Mouse (Mus musculus): ENCODE results near the gene Clcn2.

The Clcn2 gene

GRCm38 (mm10) chr16:20722736-20723135, 5.2 kb upstream of the Clcn2 start:
- DNase-seq (ENCODE audit: low read depth, low spot score): no peak

- no peak for DNase-seq (ENCODE audit: low read depth, low spot score)
Measured at GRCm38 (mm10) chr16:20721808-20722207, 4.3 kb upstream of the Clcn2 start.

GRCm38 (mm10) chr16:20717978-20718670, 578 bp upstream of the Clcn2 start:
- DNase-seq (ENCODE audit: low read depth, low spot score): no peak

- DNase-seq (ENCODE audit: low read depth, low spot score): no peak
Measured at GRCm38 (mm10) chr16:20716841-20717180, 735 bp downstream of the Clcn2 start.

DNA sequence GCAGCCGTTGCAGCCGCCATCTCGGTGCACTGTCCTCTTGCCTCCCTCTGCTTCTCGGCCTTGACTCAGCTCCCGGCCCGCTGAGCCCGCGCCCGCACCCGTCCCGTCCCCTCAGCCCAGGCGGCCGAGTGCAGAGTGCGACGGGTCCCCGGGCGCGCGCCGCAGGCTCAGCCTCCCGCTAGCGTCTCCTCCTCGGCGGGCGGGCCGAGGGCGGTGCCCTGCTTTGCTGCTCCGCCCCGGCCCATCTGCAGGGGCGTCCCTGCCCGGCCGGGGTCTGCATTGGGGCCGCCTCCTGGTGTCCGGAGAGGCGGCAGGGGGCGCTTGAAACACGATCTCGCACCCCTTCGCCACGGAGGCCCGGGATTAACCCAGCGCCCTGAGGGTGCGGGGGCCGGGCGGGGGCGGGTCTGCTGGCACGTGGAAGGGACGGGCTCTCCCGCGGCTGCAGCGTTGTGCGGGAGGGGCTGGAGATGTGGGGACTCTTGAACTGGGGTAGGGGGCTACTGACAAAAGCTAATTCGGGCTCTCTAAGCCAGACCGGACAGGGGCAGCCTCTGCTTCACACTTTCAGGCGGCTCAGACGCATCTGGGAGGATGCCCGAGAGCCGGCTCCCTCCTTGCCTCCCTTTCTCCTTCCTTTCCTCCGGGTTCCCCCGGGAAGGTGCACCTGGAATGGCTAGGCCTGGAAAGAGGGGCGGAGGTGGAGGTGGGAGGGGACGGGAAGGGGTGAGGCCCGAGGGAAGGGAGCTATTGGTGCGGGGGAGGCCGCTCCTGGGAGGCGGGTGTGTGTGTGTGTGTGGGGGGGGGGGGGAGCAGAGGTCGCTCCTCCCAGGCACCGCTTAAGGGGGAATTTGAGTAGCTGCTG, 1.3 kb downstream of the Clcn2 start:
- no peak for DNase-seq (ENCODE audit: low read depth, low spot score)

DNA sequence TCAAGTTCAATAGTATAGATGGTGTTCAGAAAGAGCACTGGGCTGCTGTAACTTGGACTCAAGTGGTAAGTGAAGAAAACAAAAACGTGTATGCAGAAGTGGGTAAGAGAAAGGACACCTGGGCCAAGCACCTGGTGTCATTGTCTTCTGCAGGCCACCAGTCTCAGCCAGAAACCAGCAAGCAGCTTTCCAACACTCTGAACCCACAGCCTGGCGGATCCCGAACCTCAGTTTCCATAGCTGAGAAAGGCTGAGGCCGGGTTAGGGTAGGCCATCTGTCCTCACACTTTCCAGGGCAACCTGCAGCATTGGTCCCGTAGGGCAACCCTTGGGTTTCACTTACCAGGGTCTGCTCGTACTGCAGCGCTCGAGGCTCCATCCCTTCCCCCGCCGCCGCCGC, 2.0 kb downstream of the Clcn2 start:
- no peak for DNase-seq (ENCODE audit: low read depth, low spot score)

DNA sequence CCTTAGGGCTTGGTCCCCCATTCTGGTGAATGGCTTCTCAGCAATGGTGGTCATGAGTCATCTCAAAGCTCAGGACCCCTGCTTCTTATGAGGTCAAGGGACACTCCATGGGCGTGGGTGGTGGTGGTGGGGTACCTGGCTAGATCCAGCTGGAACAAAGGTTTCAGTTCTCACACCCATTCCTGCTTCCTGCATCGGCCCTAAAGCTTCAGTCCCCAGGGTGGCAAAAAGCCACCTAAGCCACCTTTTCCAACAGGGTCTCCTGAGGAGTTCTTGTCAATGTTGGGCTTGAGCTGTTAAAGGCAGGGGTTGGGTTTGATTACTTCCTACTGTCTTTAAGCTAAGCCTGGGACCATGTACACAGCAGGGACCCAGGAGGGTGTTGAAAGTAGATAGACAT, 2.4 kb downstream of the Clcn2 start:
- no peak for DNase-seq (ENCODE audit: low read depth, low spot score)

GRCm38 (mm10) chr16:20714307-20715080, 3.1 kb downstream of the Clcn2 start:
- DNase-seq (ENCODE audit: low read depth, low spot score): no peak

DNA sequence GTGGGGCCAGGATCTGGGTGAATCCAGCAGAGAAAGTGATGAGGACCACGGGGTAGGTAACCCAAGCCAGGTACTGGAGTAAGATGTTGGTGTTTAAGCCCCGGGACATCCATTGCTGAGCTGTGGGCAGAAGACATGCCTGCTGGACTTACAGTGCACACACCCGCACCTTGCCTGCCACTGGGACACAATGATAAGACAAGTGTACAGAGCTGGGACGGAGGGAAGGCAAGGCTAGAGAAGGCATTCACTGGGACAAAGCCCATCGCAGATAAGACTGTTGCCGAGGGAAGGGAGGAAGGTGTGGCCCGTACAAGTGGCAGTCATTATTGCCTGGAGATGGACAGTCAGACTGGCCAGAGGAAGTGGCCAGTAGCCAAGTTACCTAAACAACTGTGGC, 4.7 kb downstream of the Clcn2 start:
- DNase-seq (ENCODE audit: low read depth, low spot score): no peak

- no peak for DNase-seq (ENCODE audit: low read depth, low spot score)
Measured at GRCm38 (mm10) chr16:20712190-20712589, 5.4 kb downstream of the Clcn2 start.

DNA sequence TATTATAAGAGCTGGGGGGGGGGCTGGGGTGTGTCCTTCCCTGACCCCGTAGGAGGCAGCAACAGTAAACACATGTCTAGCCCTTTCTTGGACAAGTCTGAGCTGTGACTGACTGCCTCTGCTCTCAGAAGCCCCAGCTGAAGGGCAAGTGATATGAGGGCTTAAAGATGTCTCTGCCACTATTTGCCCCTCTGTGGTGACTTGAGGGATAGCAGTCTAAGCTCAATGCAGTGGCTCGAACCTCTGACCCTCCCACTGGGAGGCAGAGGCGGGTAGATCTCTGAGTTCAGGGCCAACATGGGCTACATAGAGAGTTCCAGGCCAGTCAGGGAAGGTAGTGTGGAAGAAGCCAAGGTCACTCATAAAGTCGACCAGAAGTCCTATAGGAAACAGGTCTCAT, 6.7 kb downstream of the Clcn2 start:
- no peak for DNase-seq (ENCODE audit: low read depth, low spot score)

- DNase-seq (ENCODE audit: low read depth, low spot score): no peak
Measured at GRCm38 (mm10) chr16:20710370-20710769, 7.2 kb downstream of the Clcn2 start.

DNA sequence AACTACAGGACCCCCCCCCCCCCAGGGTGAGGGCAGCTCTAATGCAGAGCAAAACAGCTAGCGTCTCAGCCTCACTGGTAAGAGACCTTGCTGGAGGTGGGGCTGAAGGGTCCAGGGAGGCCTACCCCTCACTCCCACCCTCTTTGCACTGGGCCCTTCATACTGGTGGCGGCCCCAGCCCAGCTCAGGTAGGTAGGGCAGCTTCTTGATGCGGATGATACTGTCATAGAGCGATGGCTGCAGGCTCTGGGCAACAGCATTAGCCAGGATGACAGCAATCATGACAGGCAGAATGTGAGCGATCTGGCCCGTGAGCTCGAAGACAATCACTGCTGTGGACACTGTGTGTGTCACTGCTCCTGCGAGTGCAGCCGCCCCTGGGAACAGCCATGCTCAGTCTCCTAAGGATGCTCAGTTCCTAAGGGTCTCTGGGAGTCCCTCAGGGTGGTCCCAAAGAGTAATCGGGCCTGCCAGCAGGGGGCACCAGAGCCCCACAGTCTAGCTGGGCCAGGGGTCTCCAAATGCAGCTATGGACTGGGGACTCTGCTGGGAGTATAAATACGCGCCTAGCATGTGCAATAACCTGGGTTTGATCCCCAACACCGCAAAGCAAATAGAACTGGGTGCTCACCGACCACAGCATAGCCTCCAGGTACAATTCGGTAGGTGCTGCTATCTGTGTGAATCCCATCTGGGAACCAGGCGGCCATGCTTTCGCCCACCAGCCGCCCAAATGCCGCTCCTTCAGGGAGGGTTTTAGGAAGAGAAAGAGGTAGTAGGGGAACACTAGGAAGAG, 8.4 kb downstream of the Clcn2 start:
- no peak for DNase-seq (ENCODE audit: low read depth, low spot score)

- DNase-seq (ENCODE audit: low read depth, low spot score): no peak
Measured at GRCm38 (mm10) chr16:20708220-20708938, 9.2 kb downstream of the Clcn2 start.

GRCm38 (mm10) chr16:20706407-20707055, 11.0 kb downstream of the Clcn2 start:
- no peak for DNase-seq (ENCODE audit: low read depth, low spot score)

- DNase-seq (ENCODE audit: low read depth, low spot score): no peak
Measured at GRCm38 (mm10) chr16:20705786-20706185, 11.8 kb downstream of the Clcn2 start.

- DNase-seq (ENCODE audit: low read depth, low spot score): no peak
Measured at GRCm38 (mm10) chr16:20703699-20704400, 13.7 kb downstream of the Clcn2 start.

DNA sequence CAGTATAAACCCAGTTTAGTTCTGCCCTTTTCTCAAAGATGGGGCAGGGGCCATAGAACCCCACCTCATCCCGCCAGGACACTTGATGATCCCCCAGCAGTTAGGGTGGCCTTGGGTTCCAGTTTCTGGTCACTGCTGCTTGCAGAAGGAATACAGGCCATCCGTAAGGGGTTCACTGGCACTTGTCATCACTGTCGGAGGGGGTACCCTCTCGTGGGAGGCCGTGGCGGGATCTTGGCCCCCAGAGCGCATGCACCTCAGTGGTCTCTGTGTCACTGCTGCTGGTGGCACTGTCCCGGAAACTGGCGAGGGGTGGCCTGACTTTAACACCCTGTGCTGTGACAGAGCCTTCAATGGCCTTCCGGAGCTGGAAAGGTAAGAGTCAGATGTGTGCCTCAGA, 14.5 kb downstream of the Clcn2 start:
- no peak for DNase-seq (ENCODE audit: low read depth, low spot score)

DNA sequence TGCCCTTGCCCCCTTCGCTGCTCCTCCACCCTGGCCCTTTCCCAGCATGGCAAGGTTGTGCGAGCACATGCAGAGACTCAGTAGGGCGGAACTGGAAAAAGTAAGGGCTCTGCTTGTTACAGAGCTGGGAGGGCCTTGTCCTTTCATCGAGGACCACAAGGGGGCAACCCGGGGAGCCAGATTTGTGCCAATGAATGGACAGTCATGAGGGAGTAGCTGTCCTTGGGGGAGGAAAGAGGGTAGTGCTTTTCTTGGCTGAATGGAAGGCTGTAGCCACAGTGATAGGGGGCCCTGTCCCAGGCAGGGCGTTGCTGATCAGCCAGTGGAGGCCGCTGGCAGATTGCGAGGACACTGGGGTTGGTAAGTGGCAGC, 15.0 kb downstream of the Clcn2 start:
- DNase-seq (ENCODE audit: low read depth, low spot score): no peak
